Mouse (Mus musculus) T-cell, adult 2 months (primary cell): Measurements from ENCODE around the gene Pop7.

Source experiments
- DNase-seq: peaks from one replicate; pipeline ENCODE4 v3.0.0; 2022; ENCODE audit warnings: low spot score

The Pop7 gene

GRCm38 (mm10) chr5:137500186-137500585 lies 2.1 kb downstream of the Pop7 start:
- DNase-seq, result no peak

GRCm38 (mm10) chr5:137493831-137494230 lies 8.5 kb downstream of the Pop7 start:
- no peak for DNase-seq

GRCm38 (mm10) chr5:137491559-137491958 lies 10.8 kb downstream of the Pop7 start:
- no peak for DNase-seq

DNA sequence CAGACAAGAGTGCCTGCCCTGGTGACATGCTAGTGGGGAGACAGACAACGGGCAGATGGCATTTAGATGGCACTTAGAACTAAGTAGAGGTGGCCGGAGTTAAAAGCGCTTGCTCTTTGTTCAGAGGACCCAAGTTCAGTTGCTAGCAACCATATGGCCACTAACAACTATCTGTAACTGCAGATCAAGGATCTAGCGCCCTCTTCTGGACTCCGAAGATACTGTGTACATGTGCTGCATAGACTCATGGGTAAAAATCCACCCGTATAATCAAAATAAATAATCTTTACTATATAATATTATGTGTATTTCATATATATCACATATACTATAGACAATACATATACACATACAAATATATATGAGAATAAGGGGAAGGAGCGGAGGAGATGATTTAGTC lies 14.7 kb downstream of the Pop7 start:
- no peak for DNase-seq

DNA sequence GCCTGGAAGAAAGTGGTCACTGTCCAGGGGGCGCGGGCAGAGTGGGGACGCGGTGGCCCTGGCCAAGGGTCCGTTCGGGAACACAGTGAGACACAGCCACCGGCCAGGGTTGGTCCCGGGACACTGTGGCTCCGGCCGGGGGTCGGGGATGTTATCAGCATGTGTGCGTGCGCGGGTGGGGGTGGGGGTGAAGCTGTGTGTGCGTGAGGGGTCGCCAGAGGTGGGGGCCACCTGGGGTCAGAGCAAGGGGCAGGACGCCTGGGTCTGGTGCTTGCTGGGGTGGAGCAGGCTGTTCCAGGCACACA lies 16.5 kb downstream of the Pop7 start:
- DNase-seq, result no peak

- no peak for DNase-seq
Observed at GRCm38 (mm10) chr5:137485071-137485850, 17.1 kb downstream of the Pop7 start.

- no peak for DNase-seq
Observed at GRCm38 (mm10) chr5:137481897-137482296, 20.4 kb downstream of the Pop7 start.

DNA sequence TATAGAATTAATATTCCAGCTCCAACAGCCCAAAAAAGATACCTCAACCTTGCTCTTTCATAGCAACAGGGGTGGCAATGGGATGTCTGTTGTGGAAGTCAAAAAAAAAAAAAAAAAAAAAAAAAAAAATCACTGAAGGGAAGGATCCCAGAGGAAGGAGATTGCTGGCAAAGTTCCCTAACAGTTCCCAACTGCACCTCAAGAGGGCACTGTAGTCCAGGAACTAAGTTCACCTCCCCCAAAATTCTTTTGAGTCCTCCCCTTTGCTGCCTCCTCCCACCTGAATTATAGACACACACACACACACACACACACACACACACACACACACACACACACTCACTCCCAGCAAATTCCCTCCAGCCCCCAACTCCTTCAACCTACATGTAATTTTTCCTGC lies 21.2 kb downstream of the Pop7 start:
- peak; percentile 30 for DNase-seq

- DNase-seq, result no peak
Observed at GRCm38 (mm10) chr5:137476964-137477363, 25.4 kb downstream of the Pop7 start, which contains the start of gene Zan. Gene Zan, minus strand, starts transcription at chr5:137477064.

- no peak for DNase-seq
Observed at GRCm38 (mm10) chr5:137474351-137474750, 28.0 kb downstream of the Pop7 start.

DNA sequence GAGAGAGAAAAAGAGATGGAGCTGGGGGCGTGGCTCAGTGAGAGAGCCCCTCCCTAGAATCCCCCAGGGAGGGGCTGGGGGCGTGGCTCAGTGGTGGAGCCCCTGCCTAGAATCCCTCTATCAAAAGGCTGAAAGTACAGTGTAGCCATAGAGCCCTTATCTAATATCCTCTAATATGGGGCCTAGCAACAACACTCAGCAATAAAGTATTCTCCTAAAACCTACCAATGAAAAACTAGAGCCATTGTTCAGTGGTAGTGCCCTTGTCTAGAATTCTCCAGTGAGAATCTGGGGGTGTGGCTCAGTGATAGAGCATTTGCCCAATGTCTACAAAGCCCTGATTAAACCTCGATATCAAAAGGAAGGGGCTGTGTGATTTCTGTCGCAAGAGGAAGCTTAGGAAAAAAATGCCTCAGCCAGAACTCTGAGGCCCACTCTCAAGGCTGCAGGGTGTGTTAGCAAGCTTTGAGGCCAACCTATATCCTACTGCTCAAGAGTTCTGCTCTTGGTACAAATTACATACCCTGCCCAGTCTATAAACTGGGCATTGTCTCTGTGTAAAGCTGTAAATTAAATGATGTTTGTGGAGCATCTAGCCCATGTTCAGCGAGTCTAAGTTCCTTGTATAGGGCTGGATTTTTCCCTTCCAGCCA lies 29.9 kb downstream of the Pop7 start:
- no peak for DNase-seq

- no peak for DNase-seq
Observed at GRCm38 (mm10) chr5:137466946-137467345, 35.4 kb downstream of the Pop7 start.

DNA sequence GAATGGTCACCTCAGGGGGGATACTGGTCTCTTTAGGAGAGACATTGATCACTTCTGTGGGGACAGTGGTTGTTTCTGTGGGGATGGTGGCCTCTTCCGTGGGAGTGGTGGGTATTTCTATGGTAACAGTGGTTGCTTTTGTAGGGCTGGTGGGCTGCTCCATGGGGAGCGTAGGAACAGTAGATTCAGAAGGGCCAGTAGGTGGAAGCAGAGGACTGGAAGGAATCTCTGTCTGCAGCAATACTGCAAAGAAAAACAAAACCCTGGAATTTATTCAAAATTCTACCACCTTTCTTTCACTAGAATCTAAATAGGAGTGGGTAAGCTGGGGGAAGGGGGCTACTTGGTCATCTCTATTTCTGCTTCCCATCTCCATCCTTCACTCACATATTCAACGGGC lies 37.3 kb downstream of the Pop7 start:
- DNase-seq, result no peak

GRCm38 (mm10) chr5:137455866-137456591 lies 46.3 kb downstream of the Pop7 start:
- no peak for DNase-seq

GRCm38 (mm10) chr5:137455206-137455605 lies 47.1 kb downstream of the Pop7 start:
- DNase-seq, result no peak
